Mouse (Mus musculus) heart, embryonic 16.5 days (tissue): ENCODE measurements around the gene Arf3. TPM values are rescaled to one million over a fixed set of nuclear protein-coding genes. Genes with fewer than 3 reads are reported as not detected.

Experiments used
- ATAC-seq: fragments of 200-750 bp; cut with Nextera tagmentation; replicated peaks from 2 replicates; pipeline ENCODE4 v1.8.0; 2017; ENCODE audit warnings: moderate number of reproducible peaks; ENCODE audit not compliant: insufficient read depth, low FRiP score; ENCODE audit errors: extremely low read depth
- H3K27ac ChIP-seq: fragments of 300-500 bp; sonication (generic); 2 replicates; pipeline ENCODE4 v1.5.1; 2014; ENCODE audit warnings: mild to moderate bottlenecking, low read length, control low read depth, moderate library complexity
- H3K27me3 ChIP-seq: fragments of 300-500 bp; sonication (generic); 2 replicates; pipeline ENCODE4 v1.6.1; 2014; ENCODE audit warnings: low read length, mixed read lengths; ENCODE audit not compliant: control insufficient read depth, insufficient read depth
- H3K36me3 ChIP-seq: fragments of 300-500 bp; sonication (generic); 2 replicates; pipeline ENCODE4 v1.6.1; 2014; ENCODE audit not compliant: control insufficient read depth, insufficient read depth
- H3K4me1 ChIP-seq: fragments of 300-500 bp; sonication (generic); 2 replicates; pipeline ENCODE4 v1.6.1; 2014; ENCODE audit warnings: low read length, mixed read lengths; ENCODE audit not compliant: control insufficient read depth, insufficient read depth
- H3K4me2 ChIP-seq: fragments of 300-500 bp; sonication (generic); 2 replicates; pipeline ENCODE4 v1.6.1; 2014; ENCODE audit warnings: low read depth, mild to moderate bottlenecking, control low read depth, low read length
- H3K4me3 ChIP-seq: fragments of 300-500 bp; sonication (generic); 2 replicates; pipeline ENCODE4 v1.5.1; 2014; ENCODE audit warnings: mild to moderate bottlenecking, control low read depth, low read length
- H3K9ac ChIP-seq: fragments of 300-500 bp; sonication (generic); 2 replicates; pipeline ENCODE4 v1.6.1; 2014; ENCODE audit warnings: low read length, control low read depth
- H3K9me3 ChIP-seq: fragments of 300-500 bp; sonication (generic); replicated peaks from 2 replicates; pipeline ENCODE4 v1.6.1; 2016; ENCODE audit warnings: low read length; ENCODE audit not compliant: control insufficient read depth
- WGBS: fragments of 180-500 bp; shearing (Covaris S2); extraction: QIAGEN DNeasy Blood & Tissue Kit; methylation state at CpG from one replicate; pipeline ENCODE4 v1.1.7; 2014; 5-methylcytosine and 5-hydroxymethylcytosine counted together
- polyA plus RNA-seq: library from polyadenylated mRNA; unstranded; fragments of >200 nt; fragmentation: Nextera tagmentation; extraction: Ambion mirVana; gene quantifications from 2 replicates; pipeline ENCODE4 v1.2.1, GENCODE M21; 2015

Gene Arf3
- polyA plus RNA-seq, 1 experiment from 2014 or later: 35.8 TPM

GRCm38 (mm10) chr15:98733370-98733769, 29.6 kb downstream of the Arf3 start:
- 37% methylated on average over 6 of the region's 6 CpGs for WGBS
- Histone ChIP-seq H3K27ac (no peak overlapping the region), H3K4me3 (no peak overlapping the region), H3K36me3 (peaks cover 14% of the 10 kb centered on the region), H3K27me3 (no peaks in the 10 kb centered on the region), H3K9me3 (no peaks in the 10 kb centered on the region; the same call in 1 of the 2 replicates), H3K9ac (no peak overlapping the region), H3K4me2 (no peak overlapping the region), H3K4me1 (peaks cover 5% of the 10 kb centered on the region)
- no peak for ATAC-seq

GRCm38 (mm10) chr15:98732006-98732531, 30.9 kb downstream of the Arf3 start:
- 61% methylated on average over 8 of the region's 8 CpGs for WGBS
- Histone ChIP-seq H3K27ac (no peak overlapping the region), H3K4me2 (no peak overlapping the region), H3K4me1 (peaks cover 14% of the 10 kb centered on the region), H3K9ac (no peak overlapping the region), H3K36me3 (peaks cover 10% of the 10 kb centered on the region), H3K4me3 (no peak overlapping the region), H3K27me3 (no peaks in the 10 kb centered on the region), H3K9me3 (no peaks in the 10 kb centered on the region; the same call in 1 of the 2 replicates)
- no peak for ATAC-seq

- no peaks in the 10 kb centered on the region for H3K27me3 ChIP-seq
- H3K4me3 ChIP-seq: no peak overlapping the region
- 68% methylated on average over 6 of the region's 6 CpGs for whole genome bisulfite sequencing
- H3K36me3 ChIP-seq: peaks cover 1% of the 10 kb centered on the region
- H3K4me2 ChIP-seq: no peak overlapping the region
- H3K9me3 ChIP-seq: no peaks in the 10 kb centered on the region; the same call in 1 of the 2 replicates
- no peak overlapping the region for H3K27ac ChIP-seq
- no peak for ATAC-seq
- H3K4me1 ChIP-seq: peaks cover 19% of the 10 kb centered on the region
- no peak overlapping the region for H3K9ac ChIP-seq
Observed at GRCm38 (mm10) chr15:98730790-98731189, 32.2 kb downstream of the Arf3 start.

- Histone ChIP-seq H3K9me3 (no peaks in the 10 kb centered on the region), H3K27ac (no peak overlapping the region), H3K4me3 (no peak overlapping the region), H3K27me3 (peaks cover 3% of the 10 kb centered on the region; the same call in 1 of the 2 replicates), H3K4me1 (peaks cover 19% of the 10 kb centered on the region), H3K36me3 (no peaks in the 10 kb centered on the region), H3K9ac (no peak overlapping the region), H3K4me2 (no peak overlapping the region)
- 60% methylated on average over 7 of the region's 7 CpGs for WGBS
- no peak for ATAC-seq
Observed at GRCm38 (mm10) chr15:98729791-98730545, 33.0 kb downstream of the Arf3 start.

- Histone ChIP-seq H3K9ac (no peak overlapping the region; the same call in 1 of the 2 replicates), H3K27ac (no peak overlapping the region), H3K4me3 (peak overlapping the region; percentile 82), H3K36me3 (no peaks in the 10 kb centered on the region), H3K4me2 (peak overlapping the region; percentile 99), H3K27me3 (peaks cover 8% of the 10 kb centered on the region; the same call in 1 of the 2 replicates), H3K9me3 (no peaks in the 10 kb centered on the region), H3K4me1 (peaks cover 15% of the 10 kb centered on the region)
- WGBS: 34% methylated on average over 9 of the region's 9 CpGs
- no peak for ATAC-seq
Observed at GRCm38 (mm10) chr15:98728366-98728765, 34.6 kb downstream of the Arf3 start.

- no peaks in the 10 kb centered on the region for H3K9me3 ChIP-seq
- peak within 1 kb of the TSS; percentile 79 for H3K9ac ChIP-seq
- H3K4me1 ChIP-seq: peaks cover 14% of the 10 kb centered on the region
- H3K4me2 ChIP-seq: peak within 1 kb of the TSS; percentile 99
- H3K36me3 ChIP-seq: no peaks in the 10 kb centered on the region
- peaks cover 8% of the 10 kb centered on the region for H3K27me3 ChIP-seq
- peak within 1 kb of the TSS; percentile 82 for H3K4me3 ChIP-seq
- ATAC-seq: peak; percentile 85
- under 1% methylated on average over 39 of the region's 39 CpGs for WGBS
- no peak within 1 kb of the TSS for H3K27ac ChIP-seq
Observed at GRCm38 (mm10) chr15:98727443-98728321, 35.3 kb downstream of the Arf3 start, which contains the start of gene Fkbp11. TSS of gene Fkbp11 (minus strand) at chr15:98728198.

- no peak for ATAC-seq
- H3K27ac ChIP-seq: no peak overlapping the region
- WGBS: 52% methylated on average over 7 of the region's 7 CpGs
- no peaks in the 10 kb centered on the region for H3K36me3 ChIP-seq
- H3K9me3 ChIP-seq: no peaks in the 10 kb centered on the region
- peaks cover 14% of the 10 kb centered on the region for H3K4me1 ChIP-seq
- H3K4me3 ChIP-seq: peak overlapping the region; percentile 82
- peak overlapping the region; percentile 79 for H3K9ac ChIP-seq
- peak overlapping the region; percentile 99 for H3K4me2 ChIP-seq
- peaks cover 11% of the 10 kb centered on the region for H3K27me3 ChIP-seq
Observed at GRCm38 (mm10) chr15:98726746-98727145, 36.3 kb downstream of the Arf3 start.

GRCm38 (mm10) chr15:98726079-98726478, 36.9 kb downstream of the Arf3 start:
- H3K27me3 ChIP-seq: peaks cover 14% of the 10 kb centered on the region
- peaks cover 14% of the 10 kb centered on the region for H3K4me1 ChIP-seq
- H3K4me3 ChIP-seq: no peak overlapping the region
- no peak overlapping the region for H3K9ac ChIP-seq
- H3K36me3 ChIP-seq: no peaks in the 10 kb centered on the region
- 75% methylated on average over 4 of the region's 4 CpGs for WGBS
- no peak for ATAC-seq
- no peak overlapping the region for H3K4me2 ChIP-seq
- H3K9me3 ChIP-seq: no peaks in the 10 kb centered on the region
- H3K27ac ChIP-seq: no peak overlapping the region
